Mouse (Mus musculus) thymus, adult 2 months (tissue): ENCODE results near the gene Zp3r.

ENCODE experiments used
- CTCF ChIP-seq: fragments of 200-500 bp; IDR thresholded peaks from 2 replicates; pipeline ENCODE4 v1.5.1; 2012; ENCODE audit warnings: mild to moderate bottlenecking, control low read depth, low read length, moderate library complexity, borderline replicate concordance; ENCODE audit not compliant: control insufficient read depth, poor library complexity, insufficient read depth; ENCODE audit errors: extremely low read depth
- POLR2A ChIP-seq: fragments of 200-500 bp; IDR thresholded peaks from 2 replicates; pipeline ENCODE4 v1.6.1; 2012; ENCODE audit warnings: mild to moderate bottlenecking, low read length, control low read depth, moderate library complexity; ENCODE audit not compliant: control insufficient read depth, poor library complexity, insufficient read depth; ENCODE audit errors: extremely low read depth

GRCm38 (mm10) chr1:130678551-130678950, 49.1 kb upstream of the Zp3r start:
- TF ChIP-seq CTCF (no peak), POLR2A (no peak)
